Mouse (Mus musculus) spleen, postnatal 36 days (tissue): Measurements from ENCODE around the gene Coro1a.
"Not testable (repeated sequence)": the region's sequence is repeated elsewhere in the genome, so short reads cannot be mapped to it uniquely, and the experiment has no call there.

ENCODE experiments used
- DNase-seq, 2 experiments: peaks; one replicate each; pipeline ENCODE4 v3.0.0; 2022; ENCODE audit warnings: low spot score in 2 of 2, mixed read lengths in 1 of 2

Gene Coro1a

GRCm38 (mm10) chr7:126689021-126689420, 18.6 kb downstream of the Coro1a start:
- no peak for DNase-seq

DNA sequence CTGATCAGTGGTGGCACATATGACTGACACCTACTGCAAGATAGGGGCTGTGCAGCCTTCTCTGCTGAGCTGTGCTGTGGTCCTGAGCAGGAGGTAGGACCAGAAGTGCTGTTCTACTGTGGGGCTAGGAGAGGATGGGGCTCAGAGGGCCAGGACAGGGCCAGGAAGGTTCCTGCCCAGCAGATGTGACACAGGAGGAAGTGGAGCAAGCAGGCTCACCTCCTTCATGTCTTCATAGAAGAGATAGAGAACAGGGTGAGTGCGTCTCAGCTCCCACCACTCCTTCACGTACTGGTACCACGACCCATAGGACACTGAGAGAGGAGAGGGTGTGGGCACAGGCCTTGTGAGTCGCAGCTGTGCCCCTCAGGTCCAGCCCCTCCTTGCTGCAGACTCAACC, 19.4 kb downstream of the Coro1a start:
- DNase-seq = not testable (repeated sequence)

- no peak for DNase-seq
These were observed 26.4 kb downstream of the Coro1a start for GRCm38 (mm10) chr7:126681221-126681620.

GRCm38 (mm10) chr7:126679683-126680082, 27.9 kb downstream of the Coro1a start:
- DNase-seq = no peak

GRCm38 (mm10) chr7:126678545-126679341, 28.8 kb downstream of the Coro1a start:
- DNase-seq = no peak

DNA sequence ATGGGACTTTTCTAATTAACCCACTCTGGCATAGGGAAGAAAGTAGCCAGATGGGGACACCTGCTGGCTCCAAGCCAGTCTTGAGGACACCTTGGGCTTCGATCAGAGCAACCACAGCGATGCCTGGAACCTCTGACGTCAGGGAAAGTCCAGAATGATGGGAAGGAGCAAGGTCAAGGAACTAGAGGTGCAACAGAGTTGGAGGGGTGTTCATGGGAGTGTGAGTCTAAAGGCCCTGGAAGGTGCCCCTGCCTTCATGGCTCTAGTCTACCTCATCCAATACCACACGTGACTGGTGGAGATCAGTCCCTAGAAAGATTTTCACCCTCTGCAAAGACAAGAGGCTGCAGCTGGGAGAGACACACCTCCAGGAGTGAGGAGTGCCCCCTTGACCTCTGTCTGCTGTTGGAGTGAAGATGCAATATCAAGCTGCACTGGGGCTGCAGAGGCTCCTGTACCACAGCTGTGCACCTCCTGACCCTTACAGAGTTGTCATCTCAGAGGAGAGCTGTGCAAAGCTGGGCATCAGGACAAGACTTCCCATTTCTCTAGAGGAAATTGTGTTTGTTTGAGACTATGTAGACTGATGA, 30.9 kb downstream of the Coro1a start:
- DNase-seq = no peak

- DNase-seq = no peak
These were observed 31.4 kb downstream of the Coro1a start, which contains the start of gene Sult1a1 for GRCm38 (mm10) chr7:126676207-126676606. Gene Sult1a1, minus strand, starts transcription at chr7:126676432.

- no peak for DNase-seq
These were observed 32.5 kb downstream of the Coro1a start for GRCm38 (mm10) chr7:126675104-126675503.

DNA sequence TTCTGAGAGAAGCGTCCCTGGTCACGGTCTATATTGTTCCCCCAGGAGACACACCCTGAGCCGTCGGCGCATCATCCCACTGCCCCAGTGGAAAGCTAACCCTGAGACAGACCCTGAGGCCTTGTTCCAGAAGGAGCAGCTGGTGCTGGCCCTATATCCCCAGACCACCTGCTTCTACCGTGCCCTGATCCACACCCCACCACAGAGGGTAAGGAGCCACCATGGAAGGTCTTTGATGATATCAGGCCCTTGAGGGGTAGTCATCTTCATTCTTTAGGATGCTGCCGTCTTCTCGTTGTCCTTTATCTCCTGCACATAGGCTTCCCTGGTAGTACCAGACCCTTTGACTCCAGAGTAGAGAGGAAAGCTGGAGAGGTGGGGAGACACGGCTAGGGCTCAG, 35.5 kb downstream of the Coro1a start:
- no peak for DNase-seq

- no peak for DNase-seq
These were observed 37.4 kb downstream of the Coro1a start for GRCm38 (mm10) chr7:126670152-126670551.

GRCm38 (mm10) chr7:126668452-126668851, 39.1 kb downstream of the Coro1a start:
- no peak for DNase-seq

DNA sequence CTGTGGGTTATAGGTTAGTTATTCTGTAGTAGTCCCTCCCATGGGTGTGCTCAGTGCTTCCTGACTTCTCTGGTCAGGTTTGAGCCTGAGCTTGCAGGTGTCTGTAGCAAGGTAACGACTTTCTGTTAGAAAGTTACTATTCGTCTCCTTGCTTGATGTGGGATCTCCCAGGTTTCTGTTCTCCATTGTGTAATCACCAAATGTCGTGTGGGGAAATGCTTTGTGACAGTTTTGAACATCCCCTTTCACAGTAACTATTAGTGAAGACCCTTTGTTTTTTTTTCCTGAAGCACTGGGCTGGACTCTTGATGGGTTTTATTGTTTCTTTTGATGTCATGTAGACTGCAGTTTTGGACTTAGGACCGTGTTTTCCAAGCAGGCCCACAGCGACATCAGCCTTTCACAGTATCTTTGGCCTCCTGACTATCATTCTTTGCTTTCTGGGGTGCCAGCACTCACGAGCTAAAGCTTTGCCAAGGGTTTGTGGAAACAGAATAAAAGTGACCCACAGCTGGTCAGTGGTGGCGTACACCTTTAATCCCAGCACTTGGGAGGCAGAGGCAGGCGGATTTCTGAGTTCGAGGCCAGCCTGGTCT, 40.0 kb downstream of the Coro1a start:
- DNase-seq = no peak

GRCm38 (mm10) chr7:126665269-126665668, 42.3 kb downstream of the Coro1a start:
- DNase-seq = no peak

GRCm38 (mm10) chr7:126663646-126664045, 43.9 kb downstream of the Coro1a start:
- no peak for DNase-seq

DNA sequence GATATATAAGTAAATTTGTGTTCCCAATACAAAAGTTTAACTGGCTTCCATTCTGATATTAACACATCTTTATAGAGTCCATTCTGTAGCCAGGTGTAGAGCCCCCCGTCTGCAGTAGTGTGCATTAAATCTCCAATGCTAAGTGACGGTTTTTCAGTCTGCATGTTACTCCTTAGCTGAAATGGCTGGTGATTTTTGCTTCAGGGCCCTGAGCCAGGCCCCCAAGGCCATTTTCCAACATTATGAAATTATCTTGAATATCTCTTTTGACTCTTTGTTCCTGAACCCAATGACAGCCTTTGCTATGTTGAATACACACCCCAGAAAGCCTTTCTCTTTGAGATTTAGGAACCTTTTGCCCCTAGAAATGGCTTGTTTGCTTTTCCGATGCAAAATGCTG, 47.8 kb downstream of the Coro1a start:
- no peak for DNase-seq

- DNase-seq = no peak
These were observed 50.1 kb downstream of the Coro1a start for GRCm38 (mm10) chr7:126657522-126657921.

- DNase-seq = peak; percentile 58 to 64
These were observed 51.9 kb downstream of the Coro1a start for GRCm38 (mm10) chr7:126655695-126656094.

GRCm38 (mm10) chr7:126653991-126654390, 53.6 kb downstream of the Coro1a start:
- no peak for DNase-seq

DNA sequence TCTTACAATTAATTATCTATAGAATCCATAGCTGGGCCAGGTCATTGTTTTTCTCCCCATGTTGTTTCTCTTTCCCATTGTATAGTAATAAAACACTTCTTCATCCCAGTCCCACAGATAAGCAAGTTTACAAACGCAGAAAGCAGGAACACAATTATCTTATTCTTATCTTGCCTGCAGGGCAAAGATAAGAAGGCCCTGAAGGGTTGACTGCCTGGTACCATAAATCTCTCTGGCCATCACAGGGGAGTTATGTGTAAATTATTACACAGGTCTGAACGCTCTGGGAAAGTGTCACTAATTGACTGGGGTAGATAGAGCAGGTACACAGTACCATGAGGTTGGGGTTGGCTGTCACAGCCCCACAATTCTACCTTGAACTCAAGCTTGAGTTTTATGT, 56.7 kb downstream of the Coro1a start:
- no peak for DNase-seq
